Mouse (Mus musculus): ENCODE results near the gene Sept8. TPM values are rescaled to one million over a fixed set of nuclear protein-coding genes. Genes with fewer than 3 reads are reported as not detected.

Gene Sept8
- total and polyA plus RNA-seq, 2 experiments from 2014 or later: 18.7 to 54.6 TPM

GRCm38 (mm10) chr11:53510351-53510750 is 8.7 kb upstream of the Sept8 start:
- no peaks in the 10 kb centered on the region for H3K9me3 ChIP-seq (ENCODE audit: low read length)
- no peak overlapping the region for H3K9ac ChIP-seq (replicated peaks; ENCODE audit: low read length, poor library complexity, severe bottlenecking)
- ATAC-seq (ENCODE audit: low FRiP score): no peak
- TF ChIP-seq CTCF (IDR thresholded peaks at IDR 0.05): no peak
- H3K27ac ChIP-seq (ENCODE audit: low read depth, low read length): no peak overlapping the region
- DNase-seq (ENCODE audit: low spot score): no peak
- no peak overlapping the region for H3K4me3 ChIP-seq (ENCODE audit: low read depth, low read length)
- no peaks in the 10 kb centered on the region for H3K27me3 ChIP-seq (ENCODE audit: insufficient read depth, low read length)
- no peak overlapping the region for H3K4me2 ChIP-seq (ENCODE audit: low read depth, low read length, poor library complexity, severe bottlenecking)
- no peaks in the 10 kb centered on the region for H3K4me1 ChIP-seq (ENCODE audit: insufficient read depth, low read length)
- no peaks in the 10 kb centered on the region for H3K36me3 ChIP-seq (ENCODE audit: insufficient read depth, low read length)
- WGBS: 39% methylated on average over 5 of the region's 5 CpGs

- Histone ChIP-seq H3K4me3 (ENCODE audit: low read depth, low read length) (no peak overlapping the region), H3K4me1 (ENCODE audit: insufficient read depth, low read length) (no peaks in the 10 kb centered on the region), H3K9ac (replicated peaks; ENCODE audit: low read length, poor library complexity, severe bottlenecking) (no peak overlapping the region), H3K27me3 (ENCODE audit: insufficient read depth, low read length) (no peaks in the 10 kb centered on the region), H3K27ac (ENCODE audit: low read depth, low read length) (no peak overlapping the region), H3K36me3 (ENCODE audit: insufficient read depth, low read length) (no peaks in the 10 kb centered on the region), H3K9me3 (ENCODE audit: low read length) (no peaks in the 10 kb centered on the region), H3K4me2 (ENCODE audit: low read depth, low read length, poor library complexity, severe bottlenecking) (no peak overlapping the region)
- no peak for TF ChIP-seq CTCF (IDR thresholded peaks at IDR 0.05)
- ATAC-seq (ENCODE audit: low FRiP score) (no peak), DNase-seq (ENCODE audit: low spot score) (no peak)
- 53% methylated on average over 8 of the region's 8 CpGs for WGBS
Measured at GRCm38 (mm10) chr11:53516775-53517627, 2.1 kb upstream of the Sept8 start.

GRCm38 (mm10) chr11:53518759-53519158 is 298 bp upstream of the Sept8 start:
- no peak for TF ChIP-seq CTCF (IDR thresholded peaks at IDR 0.05)
- Histone ChIP-seq H3K27ac (ENCODE audit: low read depth, low read length) (no peak overlapping the region), H3K27me3 (ENCODE audit: insufficient read depth, low read length) (no peaks in the 10 kb centered on the region), H3K9ac (replicated peaks; ENCODE audit: low read length, poor library complexity, severe bottlenecking) (no peak overlapping the region), H3K36me3 (ENCODE audit: insufficient read depth, low read length) (no peaks in the 10 kb centered on the region), H3K9me3 (ENCODE audit: low read length) (no peaks in the 10 kb centered on the region), H3K4me3 (ENCODE audit: low read depth, low read length) (no peak overlapping the region), H3K4me1 (ENCODE audit: insufficient read depth, low read length) (0 out of 2 replicates have a peak, but pooled peaks cover under 1% of the 10 kb centered on the region), H3K4me2 (ENCODE audit: low read depth, low read length, poor library complexity, severe bottlenecking) (peak overlapping the region; percentile 86)
- 53% methylated on average over 5 of the region's 5 CpGs for WGBS
- no peak for ATAC-seq (ENCODE audit: low FRiP score)
- DNase-seq (ENCODE audit: low spot score): no peak

- Histone ChIP-seq H3K4me3 (ENCODE audit: low read depth, low read length) (peak overlapping the region; percentile 83), H3K27me3 (ENCODE audit: insufficient read depth, low read length) (no peaks in the 10 kb centered on the region), H3K4me2 (ENCODE audit: low read depth, low read length, poor library complexity, severe bottlenecking) (peak overlapping the region; percentile 86), H3K36me3 (ENCODE audit: insufficient read depth, low read length) (no peaks in the 10 kb centered on the region), H3K4me1 (ENCODE audit: insufficient read depth, low read length) (peaks cover 4% of the 10 kb centered on the region; the same call in 1 of the 2 replicates), H3K27ac (ENCODE audit: low read depth, low read length) (peak overlapping the region; percentile 75), H3K9me3 (ENCODE audit: low read length) (no peaks in the 10 kb centered on the region), H3K9ac (replicated peaks; ENCODE audit: low read length, poor library complexity, severe bottlenecking) (peak overlapping the region; percentile 91)
- under 1% methylated on average over 24 of the region's 24 CpGs for WGBS
- ATAC-seq (ENCODE audit: low FRiP score) (peak; percentile 27; the same call in 1 of the 2 replicates), DNase-seq (ENCODE audit: low spot score) (no peak)
- TF ChIP-seq CTCF (IDR thresholded peaks at IDR 0.05): peak; percentile 13; the same call in 1 of the 2 replicates
Measured at GRCm38 (mm10) chr11:53520122-53520978, 1.3 kb downstream of the Sept8 start.

GRCm38 (mm10) chr11:53521120-53521820 is 2.2 kb downstream of the Sept8 start:
- no peak for TF ChIP-seq CTCF (IDR thresholded peaks at IDR 0.05)
- DNase-seq (ENCODE audit: low spot score): no peak
- H3K4me1 ChIP-seq (ENCODE audit: insufficient read depth, low read length): peaks cover 5% of the 10 kb centered on the region; the same call in 1 of the 2 replicates
- peak overlapping the region; percentile 83 for H3K4me3 ChIP-seq (ENCODE audit: low read depth, low read length)
- H3K9me3 ChIP-seq (ENCODE audit: low read length): no peaks in the 10 kb centered on the region
- no peaks in the 10 kb centered on the region for H3K27me3 ChIP-seq (ENCODE audit: insufficient read depth, low read length)
- H3K27ac ChIP-seq (ENCODE audit: low read depth, low read length): no peak overlapping the region
- ATAC-seq (ENCODE audit: low FRiP score): no peak
- peak overlapping the region; percentile 91; the same call in 1 of the 2 replicates for H3K9ac ChIP-seq (replicated peaks; ENCODE audit: low read length, poor library complexity, severe bottlenecking)
- 43% methylated on average over 16 of the region's 16 CpGs for WGBS
- peak overlapping the region; percentile 86 for H3K4me2 ChIP-seq (ENCODE audit: low read depth, low read length, poor library complexity, severe bottlenecking)
- H3K36me3 ChIP-seq (ENCODE audit: insufficient read depth, low read length): no peaks in the 10 kb centered on the region

Measured in midbrain, postnatal 0 days (tissue).